Mouse (Mus musculus): ENCODE results near the gene Epn2. TPM values are rescaled to one million over a fixed set of nuclear protein-coding genes. Genes with fewer than 3 reads are reported as not detected.
"Not testable (repeated sequence)": the region's sequence is repeated elsewhere in the genome, so short reads cannot be mapped to it uniquely, and the experiment has no call there.

The Epn2 gene
- total RNA-seq, 2 experiments from 2014 or later, result 25.0 to 29.2 TPM

GRCm38 (mm10) chr11:61592061-61592460 is 12.6 kb upstream of the Epn2 start:
- DNase-seq, result no peak

- DNase-seq, result peak; percentile 37
These were observed 11.2 kb upstream of the Epn2 start for GRCm38 (mm10) chr11:61590516-61591213.

- DNase-seq, result no peak
These were observed 5.9 kb upstream of the Epn2 start for GRCm38 (mm10) chr11:61585421-61585820.

- no peak for DNase-seq
These were observed 5.3 kb upstream of the Epn2 start for GRCm38 (mm10) chr11:61584830-61585229.

GRCm38 (mm10) chr11:61584096-61584495 is 4.6 kb upstream of the Epn2 start:
- no peak for DNase-seq

GRCm38 (mm10) chr11:61582808-61583207 is 3.3 kb upstream of the Epn2 start:
- not testable (repeated sequence) for DNase-seq

- no peak for DNase-seq
These were observed 443 bp upstream of the Epn2 start for GRCm38 (mm10) chr11:61579878-61580381.

- DNase-seq, result no peak
These were observed 925 bp downstream of the Epn2 start for GRCm38 (mm10) chr11:61578541-61578982.

GRCm38 (mm10) chr11:61577991-61578390 is 1.5 kb downstream of the Epn2 start:
- DNase-seq, result no peak

- DNase-seq, result no peak
These were observed 2.1 kb downstream of the Epn2 start for GRCm38 (mm10) chr11:61577349-61577748.

- DNase-seq, result no peak
These were observed 6.2 kb downstream of the Epn2 start for GRCm38 (mm10) chr11:61573266-61573665.

GRCm38 (mm10) chr11:61571225-61571624 is 8.3 kb downstream of the Epn2 start:
- DNase-seq, result no peak

GRCm38 (mm10) chr11:61569671-61570070 is 9.8 kb downstream of the Epn2 start:
- no peak for DNase-seq

- DNase-seq, result peak; percentile 42
These were observed 14.9 kb downstream of the Epn2 start for GRCm38 (mm10) chr11:61564566-61564965.

GRCm38 (mm10) chr11:61563939-61564338 is 15.5 kb downstream of the Epn2 start:
- DNase-seq, result no peak

GRCm38 (mm10) chr11:61562421-61562820 is 17.1 kb downstream of the Epn2 start:
- no peak for DNase-seq

GRCm38 (mm10) chr11:61559572-61559971 is 19.9 kb downstream of the Epn2 start:
- no peak for DNase-seq

- no peak for DNase-seq
These were observed 26.3 kb downstream of the Epn2 start for GRCm38 (mm10) chr11:61553015-61553754.

- DNase-seq, result no peak
These were observed 28.9 kb downstream of the Epn2 start for GRCm38 (mm10) chr11:61550631-61551030.

- DNase-seq, result no peak
These were observed 31.8 kb downstream of the Epn2 start for GRCm38 (mm10) chr11:61547710-61548109.

GRCm38 (mm10) chr11:61546452-61546851 is 33.0 kb downstream of the Epn2 start:
- DNase-seq, result no peak

- DNase-seq, result no peak
These were observed 33.9 kb downstream of the Epn2 start for GRCm38 (mm10) chr11:61545586-61545985.

- no peak for DNase-seq
These were observed 38.4 kb downstream of the Epn2 start for GRCm38 (mm10) chr11:61541106-61541505.

- no peak for DNase-seq
These were observed 38.8 kb downstream of the Epn2 start for GRCm38 (mm10) chr11:61540642-61541041.

Data from gastrocnemius, postnatal 10 days (tissue).